In genomic region chr19:53345766-53346165, GRCm38 (mm10) we compare ENCODE assay signal across 28 mouse cellular contexts. TPM values are rescaled to one million over a fixed set of nuclear protein-coding genes. Genes with fewer than 3 reads are reported as not detected.
"Had no signal": no experiment of that assay in that cellular context is flagged by ENCODE, and none has a peak within 500 bp of the region (broad histone marks: within the 10 kb centered on the region; RNA-seq: fewer than 3 reads in every experiment).

No protein-coding gene starts in this region.

- H3K9ac ChIP-seq: limb, embryonic 13.5 days; liver, embryonic 12.5 days; liver, embryonic 15.5 days; lung, embryonic 15.5 days; midbrain, embryonic 13.5 days; stomach, embryonic 15.5 days had no signal

- H3K9me3 ChIP-seq: limb, embryonic 10.5 days; limb, embryonic 13.5 days; liver, embryonic 12.5 days; liver, embryonic 15.5 days; lung, embryonic 15.5 days; megakaryocyte, embryonic 14.5 days; midbrain, embryonic 10.5 days; midbrain, embryonic 13.5 days; stomach, embryonic 15.5 days had no signal

- H3K4me3 ChIP-seq: limb, embryonic 10.5 days; limb, embryonic 13.5 days; liver, embryonic 12.5 days; liver, embryonic 15.5 days; lung, embryonic 15.5 days; megakaryocyte, embryonic 14.5 days; midbrain, embryonic 10.5 days; midbrain, embryonic 13.5 days; myocyte; stomach, embryonic 15.5 days had no signal

- ATAC-seq: liver, embryonic 12.5 days; midbrain, embryonic 13.5 days; midbrain, embryonic 16.5 days had no signal

- H3K27ac ChIP-seq: limb, embryonic 10.5 days; limb, embryonic 13.5 days; liver, embryonic 12.5 days; liver, embryonic 15.5 days; lung, embryonic 15.5 days; stomach, embryonic 15.5 days had no signal

- H3K4me1 ChIP-seq: lung, embryonic 15.5 days; stomach, embryonic 15.5 days had no signal

- H3K36me3 ChIP-seq: lung, embryonic 15.5 days; stomach, embryonic 15.5 days had no signal

- H3K27me3 ChIP-seq: limb, embryonic 13.5 days; liver, embryonic 12.5 days; liver, embryonic 15.5 days; lung, embryonic 15.5 days; megakaryocyte, embryonic 14.5 days; midbrain, embryonic 13.5 days; stomach, embryonic 15.5 days had no signal

- H3K4me2 ChIP-seq: liver, embryonic 12.5 days; liver, embryonic 15.5 days; lung, embryonic 15.5 days; midbrain, embryonic 13.5 days; stomach, embryonic 15.5 days had no signal

- DNase-seq: kidney, postnatal 14 days; kidney, postnatal 4 days; liver; lung, adult 18-20 months; lung, postnatal 10 days; lung, postnatal 36 days; right cerebral cortex, adult 18-20 months; right cerebral cortex, postnatal 14 days; right cerebral cortex, postnatal 4 days; spleen, adult 18-20 months; thymus, postnatal 25 days had no signal

RNA-seq across cellular contexts. Expression of gene Gm10197, which starts 25.8 kb away (rescaled TPM):
- total RNA-seq: layer of hippocampus, adult 18-20 months; layer of hippocampus, postnatal 14 days; left cerebral cortex, adult 18-20 months; left cerebral cortex, postnatal 25 days; monocyte, adult 5-6 weeks had no signal
- polyA plus RNA-seq: limb, embryonic 13.5 days; liver, embryonic 12.5 days; liver, embryonic 15.5 days; midbrain, embryonic 13.5 days; midbrain, embryonic 16.5 days; myocyte; neural tube, embryonic 11.5 days had no signal
